In genomic region chr8:84052746-84053145, GRCm38 (mm10) we compare ENCODE assay signal across 20 mouse cellular contexts. TPM values are rescaled to one million over a fixed set of nuclear protein-coding genes. Genes with fewer than 3 reads are reported as not detected.
A peak's percentile ranks its signal among the peaks of the same experiment; 100 is the strongest.
DNase-seq lines count a peak whose midpoint lies in the region; ATAC-seq and TF ChIP-seq lines count a peak whose summit lies in the region.
"Had no signal": no experiment of that assay in that cellular context is flagged by ENCODE, and none has a peak within 500 bp of the region (broad histone marks: within the 10 kb centered on the region; RNA-seq: fewer than 3 reads in every experiment).

No protein-coding gene starts in this region.

- WGBS in heart, postnatal 0 days = 17% methylated on average over 3 of the region's 3 CpGs
- 60% methylated on average over 3 of the region's 3 CpGs for WGBS in liver, embryonic 12.5 days (ENCODE audit: insufficient replicate concordance)
- 65% methylated on average over 3 of the region's 3 CpGs for WGBS in hindbrain, postnatal 0 days

- no peak for TF ChIP-seq EP300 in heart, postnatal 0 days (IDR thresholded peaks at IDR 0.05; ENCODE audit: low read depth)

- H3K4me1 ChIP-seq in heart, postnatal 0 days (ENCODE audit: control insufficient read depth, insufficient read depth) = no peaks in the 10 kb centered on the region; the same call in 1 of the 2 replicates
- no peaks in the 10 kb centered on the region; the same call in 1 of the 2 replicates for H3K4me1 ChIP-seq in liver, embryonic 12.5 days
- no peaks in the 10 kb centered on the region for H3K4me1 ChIP-seq in hindbrain, postnatal 0 days (ENCODE audit: insufficient read depth, low read length)
- H3K4me1 ChIP-seq: embryonic facial prominence, embryonic 15.5 days; forebrain, embryonic 15.5 days had no signal

- H3K4me2 ChIP-seq in heart, postnatal 0 days (ENCODE audit: low read depth, low read length) = no peak overlapping the region
- no peak overlapping the region for H3K4me2 ChIP-seq in liver, embryonic 12.5 days
- no peak overlapping the region for H3K4me2 ChIP-seq in hindbrain, postnatal 0 days (ENCODE audit: low read depth, low read length)
- H3K4me2 ChIP-seq: embryonic facial prominence, embryonic 15.5 days; forebrain, embryonic 15.5 days; hindbrain, embryonic 14.5 days had no signal

- H3K4me3 ChIP-seq in heart, postnatal 0 days (ENCODE audit: low read depth, low read length) = no peak overlapping the region
- no peak overlapping the region for H3K4me3 ChIP-seq in liver, embryonic 12.5 days
- no peak overlapping the region for H3K4me3 ChIP-seq in hindbrain, postnatal 0 days (ENCODE audit: low read length)
- H3K4me3 ChIP-seq: embryonic facial prominence, embryonic 15.5 days; forebrain, embryonic 15.5 days had no signal

- peak; percentile 55 for ATAC-seq in heart, postnatal 0 days (ENCODE audit: insufficient read depth, low read depth)
- ATAC-seq in liver, embryonic 12.5 days = 0 out of 2 replicates have a peak, but pooled peaks have one; percentile 35
- ATAC-seq in hindbrain, postnatal 0 days = no peak
- ATAC-seq: CD4-positive, CD25-positive, alpha-beta regulatory T cell, adult 4 months; forebrain, embryonic 15.5 days had no signal

- H3K9me3 ChIP-seq in heart, postnatal 0 days (replicated peaks; ENCODE audit: control insufficient read depth, low read length) = no peaks in the 10 kb centered on the region
- no peaks in the 10 kb centered on the region for H3K9me3 ChIP-seq in liver, embryonic 12.5 days (replicated peaks)
- no peaks in the 10 kb centered on the region for H3K9me3 ChIP-seq in hindbrain, postnatal 0 days (ENCODE audit: low read length)
- H3K9me3 ChIP-seq: embryonic facial prominence, embryonic 15.5 days; forebrain, embryonic 15.5 days had no signal

- H3K27me3 ChIP-seq in heart, postnatal 0 days (ENCODE audit: control insufficient read depth, insufficient read depth, low read length) = no peaks in the 10 kb centered on the region
- peaks cover 34% of the 10 kb centered on the region for H3K27me3 ChIP-seq in liver, embryonic 12.5 days (replicated peaks)
- no peaks in the 10 kb centered on the region for H3K27me3 ChIP-seq in hindbrain, postnatal 0 days (ENCODE audit: insufficient read depth, low read length)
- H3K27me3 ChIP-seq: embryonic facial prominence, embryonic 15.5 days; forebrain, embryonic 15.5 days had no signal

- TF ChIP-seq CTCF in heart, postnatal 0 days (IDR thresholded peaks at IDR 0.05; ENCODE audit: low read depth) = no peak
- no peak for TF ChIP-seq CTCF in hindbrain, postnatal 0 days (IDR thresholded peaks at IDR 0.05; ENCODE audit: low read depth)

- intact Hi-C loops in heart, postnatal 25 days (cut with DNase I) = no loop called here

- no peak overlapping the region for H3K27ac ChIP-seq in heart, postnatal 0 days (ENCODE audit: low read depth)
- no peak overlapping the region for H3K27ac ChIP-seq in liver, embryonic 12.5 days
- H3K27ac ChIP-seq in hindbrain, postnatal 0 days = no peak overlapping the region
- H3K27ac ChIP-seq: embryonic facial prominence, embryonic 15.5 days; forebrain, embryonic 15.5 days; hindbrain, embryonic 14.5 days had no signal

- H3K36me3 ChIP-seq in heart, postnatal 0 days (replicated peaks; ENCODE audit: control insufficient read depth, insufficient read depth, low read length) = no peaks in the 10 kb centered on the region
- no peaks in the 10 kb centered on the region for H3K36me3 ChIP-seq in liver, embryonic 12.5 days
- H3K36me3 ChIP-seq in hindbrain, postnatal 0 days (ENCODE audit: insufficient read depth, low read length) = no peaks in the 10 kb centered on the region
- H3K36me3 ChIP-seq: embryonic facial prominence, embryonic 15.5 days; forebrain, embryonic 15.5 days had no signal

- no peak overlapping the region for H3K9ac ChIP-seq in heart, postnatal 0 days (replicated peaks; ENCODE audit: low read depth, low read length)
- H3K9ac ChIP-seq in liver, embryonic 12.5 days = no peak overlapping the region
- no peak overlapping the region for H3K9ac ChIP-seq in hindbrain, postnatal 0 days (replicated peaks; ENCODE audit: low read length)
- H3K9ac ChIP-seq: embryonic facial prominence, embryonic 15.5 days; forebrain, embryonic 15.5 days; hindbrain, embryonic 14.5 days had no signal

- DNase-seq in heart, postnatal 0 days (ENCODE audit: low spot score) = peak; percentile 67
- DNase-seq in heart, postnatal 25 days (ENCODE audit: low spot score) = no peak
- DNase-seq in urinary bladder, postnatal 14 days (ENCODE audit: low spot score) = peak; percentile 73
- no peak for DNase-seq in urinary bladder, postnatal 25 days (ENCODE audit: low spot score)
- no peak for DNase-seq in hindbrain, postnatal 0 days (ENCODE audit: low spot score)
- DNase-seq in layer of hippocampus, postnatal 36 days = no peak
- DNase-seq in cerebellum, postnatal 14 days = no peak
- DNase-seq: adrenal gland, adult 2 months; cerebellum, postnatal 10 days; kidney, adult 9 months; right cerebral cortex, postnatal 14 days; thymus, postnatal 25 days had no signal

RNA-seq across cellular contexts. Expression of gene Rln3, which starts 7.9 kb away (rescaled TPM):
- not detected in 2 replicates for total RNA-seq in heart, postnatal 0 days (2014; rRNA removed; ENCODE audit: low replicate concordance)
- polyA plus RNA-seq in heart, postnatal 0 days (2015; fragmentation: Nextera tagmentation; extraction: Ambion mirVana) = not detected in 2 replicates
- not detected for total RNA-seq in heart, postnatal 25 days (2021)
- polyA plus RNA-seq in liver, embryonic 12.5 days (2016; fragmentation: Nextera tagmentation; extraction: Ambion mirVana) = not detected in 2 replicates
- total RNA-seq in hindbrain, postnatal 0 days (2014; rRNA removed) = 9.0 and 18.8 TPM in 2 replicates
- polyA plus RNA-seq in hindbrain, postnatal 0 days (2015; fragmentation: Nextera tagmentation; extraction: Ambion mirVana) = 6.1 and 6.6 TPM in 2 replicates
- total RNA-seq in layer of hippocampus, postnatal 36 days (2021) = not detected
- total RNA-seq: adrenal gland, adult 2 months; gastrocnemius, adult 8-10 months; layer of hippocampus, adult 8-10 months; left cerebral cortex, postnatal 36 days had no signal
- polyA plus RNA-seq: embryonic facial prominence, embryonic 15.5 days; forebrain, embryonic 15.5 days had no signal

RNA-seq across cellular contexts. Expression of gene Il27ra, which starts 10.4 kb away (rescaled TPM):
- total RNA-seq in heart, postnatal 0 days (2014; rRNA removed; ENCODE audit: low replicate concordance) = 3.9 and 5.6 TPM in 2 replicates
- 2.6 and 3.6 TPM in 2 replicates for polyA plus RNA-seq in heart, postnatal 0 days (2015; fragmentation: Nextera tagmentation; extraction: Ambion mirVana)
- 1 to 10 TPM; 4.0 to 4.2 TPM for total RNA-seq in heart, postnatal 25 days (2021)
- 1.5 and 1.6 TPM in 2 replicates for polyA plus RNA-seq in liver, embryonic 12.5 days (2016; fragmentation: Nextera tagmentation; extraction: Ambion mirVana)
- total RNA-seq in hindbrain, postnatal 0 days (2014; rRNA removed) = 0.29 and 0.47 TPM in 2 replicates
- 0.29 and 0.62 TPM in 2 replicates for polyA plus RNA-seq in hindbrain, postnatal 0 days (2015; fragmentation: Nextera tagmentation; extraction: Ambion mirVana)
- total RNA-seq in layer of hippocampus, postnatal 36 days (2021) = 1 to 10 TPM; 2.3 to 2.9 TPM

RNA-seq across cellular contexts. Expression of gene Gm10643, which starts 12.2 kb away (rescaled TPM):
- total RNA-seq in heart, postnatal 0 days (2014; rRNA removed; ENCODE audit: low replicate concordance) = 1.3 and 3.8 TPM in 2 replicates
- 1.0 and 1.7 TPM in 2 replicates for polyA plus RNA-seq in heart, postnatal 0 days (2015; fragmentation: Nextera tagmentation; extraction: Ambion mirVana)
- total RNA-seq in heart, postnatal 25 days (2021) = 1 to 10 TPM; 3.2 to 3.3 TPM
- 0.27 and 0.30 TPM in 2 replicates for polyA plus RNA-seq in liver, embryonic 12.5 days (2016; fragmentation: Nextera tagmentation; extraction: Ambion mirVana)
- total RNA-seq in hindbrain, postnatal 0 days (2014; rRNA removed) = 0.25 and 3.0 TPM in 2 replicates
- 1.6 and 2.4 TPM in 2 replicates for polyA plus RNA-seq in hindbrain, postnatal 0 days (2015; fragmentation: Nextera tagmentation; extraction: Ambion mirVana)
- total RNA-seq in layer of hippocampus, postnatal 36 days (2021) = 1 to 10 TPM; 4.2 to 4.4 TPM

RNA-seq across cellular contexts. Expression of gene Rfx1, which starts 13.9 kb away (rescaled TPM):
- total RNA-seq in heart, postnatal 0 days (2014; rRNA removed; ENCODE audit: low replicate concordance) = 11.7 and 15.3 TPM in 2 replicates
- polyA plus RNA-seq in heart, postnatal 0 days (2015; fragmentation: Nextera tagmentation; extraction: Ambion mirVana) = 2.3 and 2.4 TPM in 2 replicates
- total RNA-seq in heart, postnatal 25 days (2021) = 1 to 10 TPM; 8.5 to 9.7 TPM
- 4.1 and 4.2 TPM in 2 replicates for polyA plus RNA-seq in liver, embryonic 12.5 days (2016; fragmentation: Nextera tagmentation; extraction: Ambion mirVana)
- 29.0 and 30.0 TPM in 2 replicates for total RNA-seq in hindbrain, postnatal 0 days (2014; rRNA removed)
- polyA plus RNA-seq in hindbrain, postnatal 0 days (2015; fragmentation: Nextera tagmentation; extraction: Ambion mirVana) = 6.0 and 6.2 TPM in 2 replicates
- 10 to 100 TPM; 24.0 to 30.9 TPM for total RNA-seq in layer of hippocampus, postnatal 36 days (2021)

RNA-seq across cellular contexts. Expression of gene Palm3, which starts 31.5 kb away (rescaled TPM):
- not detected in 2 replicates for total RNA-seq in heart, postnatal 0 days (2014; rRNA removed; ENCODE audit: low replicate concordance)
- polyA plus RNA-seq in heart, postnatal 0 days (2015; fragmentation: Nextera tagmentation; extraction: Ambion mirVana) = 0.33 and 0.41 TPM in 2 replicates
- total RNA-seq in heart, postnatal 25 days (2021) = under 1 TPM; 0.28 to 0.36 TPM
- polyA plus RNA-seq in liver, embryonic 12.5 days (2016; fragmentation: Nextera tagmentation; extraction: Ambion mirVana) = 0.36 and 0.66 TPM in 2 replicates
- total RNA-seq in hindbrain, postnatal 0 days (2014; rRNA removed) = 4.5 and 9.6 TPM in 2 replicates
- polyA plus RNA-seq in hindbrain, postnatal 0 days (2015; fragmentation: Nextera tagmentation; extraction: Ambion mirVana) = 8.2 and 8.8 TPM in 2 replicates
- 1 to 10 TPM; 2.9 to 4.1 TPM for total RNA-seq in layer of hippocampus, postnatal 36 days (2021)

Comparison
In these comparisons a context has a peak if more than half of its experiments do, and no peak if none do; other contexts are left out.
1. DNase-seq: peak in heart, postnatal 0 days (single experiment) and urinary bladder, postnatal 14 days (single experiment); none in heart, postnatal 25 days (single experiment), urinary bladder, postnatal 25 days (single experiment), hindbrain, postnatal 0 days (single experiment), layer of hippocampus, postnatal 36 days (0 of 2) and cerebellum, postnatal 14 days (0 of 2).
2. RNA of gene Rln3, which starts 7.9 kb away (total RNA-seq): 9.0 to 18.8 TPM in hindbrain, postnatal 0 days; not detected in heart, postnatal 0 days, not detected in heart, postnatal 25 days and not detected in layer of hippocampus, postnatal 36 days; every median in the first group is over 10 times any median in the second.